Mouse (Mus musculus) heart, adult 2 months (tissue): ENCODE measurements around the gene Anxa2.

ENCODE experiments used
- CTCF ChIP-seq: fragments of 200-600 bp; IDR thresholded peaks from 2 replicates; pipeline ENCODE4 v1.8.1; 2022; ENCODE audit warnings: antibody characterized with exemption, mild to moderate bottlenecking, moderate library complexity
- POLR2A ChIP-seq: fragments of 200-500 bp; IDR thresholded peaks from 2 replicates; pipeline ENCODE4 v1.6.1; 2011; ENCODE audit warnings: mild to moderate bottlenecking, low read depth, low read length, control low read depth; ENCODE audit not compliant: insufficient read depth

- no peak for TF ChIP-seq CTCF
- no peak for TF ChIP-seq POLR2A
These were observed 3.1 kb downstream of the Anxa2 start for GRCm38 (mm10) chr9:69456406-69457075.
